Mouse (Mus musculus) cerebellum, adult 11 months (tissue): ENCODE results near the gene Dusp19.
A peak's percentile ranks its signal among the peaks of the same experiment; 100 is the strongest.

ENCODE experiments used
- DNase-seq: peaks from one replicate; pipeline ENCODE4 v3.0.0; 2022

Gene Dusp19

GRCm38 (mm10) chr2:80616854-80617737, at the start of gene Dusp19, which contains the start of gene Nup35:
Gene Dusp19 (plus strand): TSS chr2:80617045.
Gene Nup35 (plus strand): TSS chr2:80617236.
- DNase-seq: peak; percentile 93

DNA sequence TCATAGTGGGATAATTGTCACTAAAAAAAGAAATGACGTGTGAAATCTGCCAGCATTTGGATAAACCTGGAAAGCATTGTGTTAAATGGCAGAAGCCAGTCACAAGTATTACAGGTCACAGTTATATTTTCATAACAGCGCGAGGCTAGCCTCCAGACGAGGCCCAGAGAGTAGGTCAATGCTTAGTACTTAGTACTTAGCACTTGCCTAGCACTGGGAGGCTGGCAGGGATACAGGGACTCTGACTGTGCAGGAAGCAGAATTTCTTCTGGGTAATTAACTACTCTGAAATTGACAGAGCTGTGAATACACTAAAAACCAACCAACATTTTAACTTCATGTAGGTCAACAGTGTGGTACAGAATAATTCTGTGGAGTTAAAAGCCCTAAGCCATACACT, 49.4 kb upstream of the Dusp19 start:
- no peak for DNase-seq

DNA sequence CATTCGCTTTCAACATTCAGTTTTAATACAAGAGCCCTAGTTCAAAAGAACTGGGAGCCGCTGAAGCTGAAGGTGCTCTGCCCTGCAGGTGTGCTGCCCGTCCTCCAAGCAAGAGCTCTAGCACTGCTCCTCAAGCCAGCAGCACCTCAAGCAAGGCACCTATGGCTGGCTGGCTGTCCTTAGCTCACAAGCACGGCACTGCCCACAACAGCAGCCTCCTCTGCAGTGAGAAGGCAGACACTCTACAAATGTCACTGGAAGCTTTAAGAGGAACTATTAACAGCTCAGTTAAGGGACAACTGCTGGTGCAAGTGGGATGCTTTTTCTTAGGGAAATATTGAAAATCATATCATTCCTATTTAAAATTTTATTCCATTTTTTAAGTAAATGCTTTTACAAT, 46.2 kb upstream of the Dusp19 start:
- DNase-seq: no peak

- DNase-seq: no peak
Measured at GRCm38 (mm10) chr2:80577286-80577685, 39.6 kb upstream of the Dusp19 start.

DNA sequence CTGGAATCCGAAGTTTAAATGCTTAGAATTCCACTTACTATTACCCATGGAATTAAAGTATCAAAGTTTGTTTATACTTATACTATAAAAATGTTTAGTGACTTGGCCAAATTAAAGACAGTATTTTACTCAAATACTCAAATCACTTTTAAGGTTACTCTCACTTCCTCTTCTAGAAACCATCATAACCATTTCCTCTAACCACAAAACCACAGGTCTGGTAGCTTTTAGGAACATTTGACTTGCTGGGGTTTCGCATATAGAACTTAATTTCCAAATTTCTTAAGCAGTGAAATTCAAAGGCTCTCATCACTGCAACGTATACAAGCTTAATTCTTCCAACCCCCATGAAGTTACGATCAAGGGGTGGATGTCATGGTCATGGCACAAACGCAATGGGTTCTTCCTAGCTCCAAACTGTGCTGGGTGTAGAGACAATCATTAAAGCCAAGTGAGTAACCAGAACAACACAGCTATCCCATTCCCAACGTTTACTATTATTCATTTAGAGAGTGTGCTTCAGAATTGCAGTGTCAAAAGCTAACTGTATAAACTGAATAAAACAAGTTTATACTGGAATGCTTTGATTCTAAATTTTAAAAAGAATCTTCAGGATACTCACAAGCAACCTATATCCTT, 37.5 kb upstream of the Dusp19 start:
- no peak for DNase-seq

- DNase-seq: no peak
Measured at GRCm38 (mm10) chr2:80580311-80580961, 36.4 kb upstream of the Dusp19 start.

DNA sequence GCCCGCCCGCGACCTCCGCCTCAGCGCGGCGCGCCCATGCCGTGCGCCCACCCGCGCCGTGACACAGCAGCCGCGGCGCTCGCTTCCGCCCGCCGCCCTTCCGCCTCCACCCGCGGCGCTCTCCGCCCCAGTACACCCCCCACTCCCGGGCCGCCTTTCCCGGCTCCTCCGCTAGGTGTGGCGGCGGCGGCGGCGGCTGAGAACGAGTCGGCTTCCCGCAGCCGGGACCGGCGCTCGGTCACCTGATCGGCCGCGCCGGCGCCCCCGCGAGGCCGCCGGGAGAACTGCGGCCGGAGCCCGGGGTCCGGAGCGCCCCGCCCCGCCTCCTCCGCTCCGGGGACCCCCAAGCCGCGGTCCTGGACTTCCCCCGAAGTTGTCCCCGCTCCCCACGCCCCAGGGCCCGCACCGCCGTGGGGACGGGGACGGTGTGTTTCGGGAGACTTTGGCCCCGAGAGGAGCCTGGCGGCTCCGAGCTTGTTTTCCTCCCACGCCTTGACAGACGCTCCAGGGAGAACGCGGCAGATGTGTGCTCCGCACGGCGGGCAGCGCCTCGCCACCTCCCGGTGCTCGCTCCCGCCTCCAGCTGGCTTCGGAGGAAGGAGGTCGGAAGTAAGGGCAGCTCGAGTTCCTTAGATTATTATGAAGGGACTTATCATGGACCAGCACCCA, 35.7 kb upstream of the Dusp19 start, which contains the start of gene Nckap1:
TSS of gene Nckap1 (minus strand) at position 338 of the 669 bp plus-strand sequence.
- DNase-seq: peak; percentile 89

- no peak for DNase-seq
Measured at GRCm38 (mm10) chr2:80582356-80582755, 34.5 kb upstream of the Dusp19 start.

- no peak for DNase-seq
Measured at GRCm38 (mm10) chr2:80594215-80594918, 22.5 kb upstream of the Dusp19 start.

GRCm38 (mm10) chr2:80596960-80597359, 19.9 kb upstream of the Dusp19 start:
- no peak for DNase-seq

- no peak for DNase-seq
Measured at GRCm38 (mm10) chr2:80599850-80600249, 17.0 kb upstream of the Dusp19 start.

GRCm38 (mm10) chr2:80600611-80601010, 16.2 kb upstream of the Dusp19 start:
- no peak for DNase-seq

GRCm38 (mm10) chr2:80602756-80603155, 14.1 kb upstream of the Dusp19 start:
- no peak for DNase-seq

GRCm38 (mm10) chr2:80603771-80604426, 12.9 kb upstream of the Dusp19 start:
- no peak for DNase-seq

DNA sequence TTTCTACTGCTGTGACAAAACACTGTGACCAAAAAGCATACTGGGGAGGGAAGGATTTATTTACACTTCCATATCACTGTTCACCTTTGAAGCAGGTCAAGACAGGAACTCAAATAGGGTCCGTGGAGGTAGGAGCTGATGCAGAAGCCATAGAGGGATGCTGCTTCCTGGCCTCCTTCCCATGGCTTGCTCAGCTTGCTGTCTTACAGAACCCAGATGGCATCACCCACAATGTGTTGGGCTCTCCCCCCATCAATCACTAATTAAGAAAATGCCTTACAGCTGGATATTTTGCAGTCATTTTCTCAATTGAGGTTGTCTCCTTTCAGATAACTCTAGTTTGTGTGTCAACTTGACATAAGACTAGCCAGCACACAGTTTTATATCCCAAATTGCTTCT, 4.6 kb upstream of the Dusp19 start:
- DNase-seq: no peak

DNA sequence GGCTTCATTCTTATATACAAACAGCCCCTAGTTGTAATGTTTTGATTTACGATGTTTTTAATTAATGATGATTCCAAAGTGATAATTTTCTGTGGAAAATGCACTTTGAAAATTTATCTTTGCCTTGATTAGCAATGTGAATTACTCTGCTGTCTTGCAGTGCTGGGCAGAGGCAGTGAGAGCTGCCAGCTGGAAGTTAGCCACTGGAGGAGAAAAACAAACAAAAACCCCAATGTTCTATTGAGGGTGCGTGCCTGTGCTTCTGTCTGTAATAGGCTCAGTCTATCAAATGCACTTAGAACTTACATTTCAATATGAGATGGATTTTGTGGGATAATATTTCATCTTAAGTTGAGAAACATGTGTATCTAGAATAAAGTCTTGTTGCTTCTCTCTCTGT, 4.0 kb upstream of the Dusp19 start:
- no peak for DNase-seq

DNA sequence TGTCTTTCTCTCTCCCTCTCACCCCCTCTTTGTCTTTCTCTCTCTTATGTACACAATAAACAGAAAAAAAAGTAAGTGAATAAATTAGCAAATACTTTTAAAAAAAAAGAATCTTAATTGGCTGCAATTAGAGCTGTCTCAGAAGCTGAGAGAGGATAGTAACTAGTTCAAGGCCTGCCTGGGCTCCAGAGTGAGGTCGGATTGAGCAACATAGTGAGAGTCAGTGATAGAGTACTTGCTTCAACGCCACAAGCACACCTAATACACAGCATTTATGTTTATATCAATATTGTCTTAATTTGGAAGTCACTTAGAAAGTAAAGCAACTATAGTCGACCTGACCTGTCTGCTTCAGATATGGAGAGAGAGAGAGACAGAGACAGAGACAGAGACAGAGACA, 2.1 kb downstream of the Dusp19 start:
- DNase-seq: no peak

GRCm38 (mm10) chr2:80621921-80622320, 5.1 kb downstream of the Dusp19 start:
- DNase-seq: no peak

DNA sequence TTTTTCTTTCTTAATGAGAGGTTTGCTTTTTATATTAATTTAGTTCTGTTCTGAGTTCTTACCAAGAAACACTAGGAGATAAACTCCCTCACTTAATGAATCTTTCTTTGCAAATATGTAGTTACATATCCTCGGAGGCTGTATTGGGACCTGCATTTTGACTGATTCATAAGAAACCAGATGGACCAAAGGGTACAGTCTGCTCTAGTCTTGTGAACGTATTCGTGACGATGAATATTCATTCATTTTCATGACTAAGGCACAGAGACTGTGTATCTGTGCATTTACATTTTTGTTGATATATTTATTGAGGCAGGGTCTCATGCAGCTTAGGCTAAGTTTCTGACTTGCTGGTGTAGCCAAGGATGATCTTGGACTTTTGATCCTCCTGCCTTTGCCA, 7.7 kb downstream of the Dusp19 start:
- no peak for DNase-seq

GRCm38 (mm10) chr2:80632336-80633026, 15.6 kb downstream of the Dusp19 start:
- DNase-seq: no peak
